Mouse (Mus musculus) intestine, embryonic 15.5 days (tissue): ENCODE data around the gene Gm19402. TPM values are rescaled to one million over a fixed set of nuclear protein-coding genes. Genes with fewer than 3 reads are reported as not detected.
"Not testable (repeated sequence)": the region's sequence is repeated elsewhere in the genome, so short reads cannot be mapped to it uniquely, and the experiment has no call there.

Source experiments
- ATAC-seq: fragments of 200-750 bp; cut with Nextera tagmentation; 2 replicates; pipeline ENCODE4 v1.8.0; 2017; ENCODE audit warnings: moderate TSS enrichment, moderate library complexity
- H3K27ac ChIP-seq: fragments of 300-500 bp; sonication (generic); 2 replicates; pipeline ENCODE4 v1.5.1; 2015; ENCODE audit warnings: mild to moderate bottlenecking, inconsistent platforms
- H3K27me3 ChIP-seq: fragments of 300-500 bp; sonication (generic); replicated peaks from 2 replicates; pipeline ENCODE4 v1.6.1; 2015; ENCODE audit warnings: inconsistent platforms
- H3K36me3 ChIP-seq: fragments of 300-500 bp; sonication (generic); 2 replicates; pipeline ENCODE4 v1.6.1; 2015; ENCODE audit warnings: inconsistent platforms
- H3K4me1 ChIP-seq: fragments of 300-500 bp; sonication (generic); replicated peaks from 2 replicates; pipeline ENCODE4 v1.6.1; 2015; ENCODE audit warnings: inconsistent platforms
- H3K4me2 ChIP-seq: fragments of 300-500 bp; sonication (generic); replicated peaks from 2 replicates; pipeline ENCODE4 v1.6.1; 2015; ENCODE audit warnings: mild to moderate bottlenecking, inconsistent platforms
- H3K4me3 ChIP-seq: fragments of 300-500 bp; sonication (generic); replicated peaks from 2 replicates; pipeline ENCODE4 v1.5.1; 2015; ENCODE audit warnings: inconsistent platforms
- H3K9ac ChIP-seq: fragments of 300-500 bp; sonication (generic); 2 replicates; pipeline ENCODE4 v1.6.1; 2015; ENCODE audit warnings: inconsistent platforms
- H3K9me3 ChIP-seq: fragments of 300-500 bp; sonication (generic); 2 replicates; pipeline ENCODE4 v1.6.1; 2016; ENCODE audit warnings: inconsistent platforms
- WGBS: fragments of 180-500 bp; shearing (Covaris S2); methylation state at CpG from one replicate; pipeline ENCODE4 v1.1.7; 2015; 5-methylcytosine and 5-hydroxymethylcytosine counted together
- polyA plus RNA-seq: library from polyadenylated mRNA; unstranded; fragments of >200 nt; fragmentation: Nextera tagmentation; extraction: Ambion mirVana; gene quantifications from 2 replicates; pipeline ENCODE4 v1.2.1, GENCODE M21; 2015

Gm19402 gene
- not detected in 2 replicates for polyA plus RNA-seq

DNA sequence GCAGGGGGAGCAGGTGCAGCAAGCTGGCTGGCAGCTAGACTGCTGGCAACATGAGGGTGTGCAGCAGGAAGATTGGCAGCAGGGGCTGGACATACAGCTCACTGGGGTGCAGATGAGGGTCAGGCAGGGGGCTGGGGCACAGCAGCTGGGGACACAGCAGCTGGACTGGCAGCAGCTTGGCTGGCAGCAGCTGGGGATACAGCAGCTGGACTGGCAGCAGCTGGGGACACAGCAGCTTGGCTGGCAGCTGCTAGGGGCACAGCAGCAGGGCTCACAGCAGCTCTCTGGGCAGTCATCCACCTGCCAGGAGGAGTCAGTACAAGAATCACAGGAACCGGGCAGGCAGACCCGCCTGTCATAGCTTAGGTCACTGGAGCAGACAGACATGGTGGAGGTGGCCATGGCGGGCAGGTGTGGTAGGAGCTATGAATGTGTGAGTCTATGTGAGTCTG lies at the start of gene Gm19402:
Gene Gm19402 (minus strand): TSS at position 402 of the 452 bp plus-strand sequence.
- not testable (repeated sequence) for H3K4me3 ChIP-seq, H3K9ac ChIP-seq, H3K9me3 ChIP-seq, H3K36me3 ChIP-seq, H3K4me2 ChIP-seq, H3K27ac ChIP-seq, ATAC-seq, H3K4me1 ChIP-seq
- peaks cover 19% of the 10 kb centered on the region for H3K27me3 ChIP-seq
- WGBS, result 80% methylated on average over 3 of the region's 3 CpGs

GRCm38 (mm10) chr10:77738929-77739328 lies 48.4 kb upstream of the Gm19402 start:
- no peak overlapping the region for H3K9ac ChIP-seq
- H3K4me1 ChIP-seq, result no peaks in the 10 kb centered on the region
- no peaks in the 10 kb centered on the region for H3K36me3 ChIP-seq
- no peak overlapping the region for H3K4me3 ChIP-seq
- 81% methylated on average over 4 of the region's 4 CpGs for WGBS
- H3K27me3 ChIP-seq, result no peaks in the 10 kb centered on the region
- H3K9me3 ChIP-seq, result peaks cover 6% of the 10 kb centered on the region; the same call in 1 of the 2 replicates
- ATAC-seq, result no peak
- no peak overlapping the region for H3K27ac ChIP-seq
- no peak overlapping the region for H3K4me2 ChIP-seq

DNA sequence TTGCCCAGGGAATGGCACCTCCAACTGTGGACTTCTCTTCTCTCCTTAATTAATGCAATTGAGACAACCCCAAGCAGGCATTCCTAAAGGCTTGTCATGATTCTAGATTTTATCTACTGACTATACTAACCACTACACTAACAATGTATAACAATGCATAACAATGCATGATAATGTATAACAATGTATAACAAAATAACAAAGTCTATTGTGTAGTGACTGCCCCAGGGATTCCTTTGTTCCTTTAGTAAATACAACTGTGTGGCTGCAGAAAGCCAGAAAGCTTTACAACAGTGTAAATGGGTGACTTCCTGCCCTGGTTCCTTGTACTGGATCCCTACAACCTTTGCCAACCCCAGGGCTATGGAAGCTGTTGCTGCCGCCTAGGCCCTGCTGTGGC lies 45.4 kb upstream of the Gm19402 start:
- H3K4me2 ChIP-seq, result no peak overlapping the region
- no peak overlapping the region for H3K27ac ChIP-seq
- WGBS, result 83% methylated on average over 1 of the region's 1 CpGs
- no peak for ATAC-seq
- H3K9me3 ChIP-seq, result peaks cover 6% of the 10 kb centered on the region; the same call in 1 of the 2 replicates
- H3K4me1 ChIP-seq, result no peaks in the 10 kb centered on the region
- H3K4me3 ChIP-seq, result no peak overlapping the region
- no peaks in the 10 kb centered on the region for H3K27me3 ChIP-seq
- H3K9ac ChIP-seq, result no peak overlapping the region
- no peaks in the 10 kb centered on the region for H3K36me3 ChIP-seq

DNA sequence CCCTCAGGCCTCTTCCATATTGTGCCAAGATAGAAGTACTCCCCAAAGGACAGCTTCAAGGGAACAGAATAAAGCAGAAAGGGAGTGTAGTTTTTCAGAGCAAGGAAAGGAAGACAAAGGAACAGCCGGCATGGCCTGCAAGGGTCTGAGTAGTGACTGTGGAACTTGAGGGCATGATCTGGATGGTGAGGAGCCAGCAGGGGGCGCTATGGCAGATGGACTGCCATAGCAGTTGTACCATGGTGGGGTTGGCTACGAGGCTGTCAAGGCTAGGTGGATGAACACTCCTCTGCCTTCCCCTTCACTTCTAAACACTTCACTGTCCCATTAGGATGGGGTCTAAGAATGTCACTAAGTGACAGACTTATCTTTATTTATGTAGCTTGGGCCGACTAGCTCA lies 38.7 kb upstream of the Gm19402 start:
- Histone ChIP-seq H3K4me1 (no peaks in the 10 kb centered on the region), H3K9me3 (no peaks in the 10 kb centered on the region), H3K4me3 (no peak overlapping the region), H3K27ac (no peak overlapping the region), H3K27me3 (no peaks in the 10 kb centered on the region), H3K9ac (no peak overlapping the region), H3K36me3 (no peaks in the 10 kb centered on the region), H3K4me2 (no peak overlapping the region)
- ATAC-seq, result no peak
- WGBS, result 54% methylated on average over 4 of the region's 4 CpGs

DNA sequence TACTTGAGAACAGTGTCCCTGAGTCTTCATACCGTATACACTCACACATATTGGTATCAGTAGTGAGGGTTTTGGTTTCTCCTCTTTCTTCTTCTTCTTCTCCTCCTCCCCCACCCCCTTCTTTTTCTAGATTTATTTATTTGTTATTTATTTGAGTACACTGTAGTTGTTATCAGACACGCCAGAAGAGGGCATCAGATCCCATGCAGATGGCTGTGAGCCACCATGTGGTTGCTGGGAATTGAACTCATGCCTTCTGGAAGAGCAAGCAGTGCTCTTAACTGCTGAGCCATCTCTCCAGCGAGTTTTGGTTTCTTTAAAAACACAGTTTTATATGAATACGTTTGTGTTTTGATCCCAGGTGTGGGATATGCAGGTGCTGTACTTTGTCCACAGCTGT lies 37.7 kb upstream of the Gm19402 start:
- WGBS, result 52% methylated on average over 4 of the region's 4 CpGs
- H3K4me1 ChIP-seq, result no peaks in the 10 kb centered on the region
- no peak overlapping the region for H3K9ac ChIP-seq
- no peak for ATAC-seq
- no peaks in the 10 kb centered on the region for H3K27me3 ChIP-seq
- H3K4me3 ChIP-seq, result no peak overlapping the region
- H3K27ac ChIP-seq, result no peak overlapping the region
- H3K36me3 ChIP-seq, result no peaks in the 10 kb centered on the region
- H3K4me2 ChIP-seq, result no peak overlapping the region
- H3K9me3 ChIP-seq, result no peaks in the 10 kb centered on the region

DNA sequence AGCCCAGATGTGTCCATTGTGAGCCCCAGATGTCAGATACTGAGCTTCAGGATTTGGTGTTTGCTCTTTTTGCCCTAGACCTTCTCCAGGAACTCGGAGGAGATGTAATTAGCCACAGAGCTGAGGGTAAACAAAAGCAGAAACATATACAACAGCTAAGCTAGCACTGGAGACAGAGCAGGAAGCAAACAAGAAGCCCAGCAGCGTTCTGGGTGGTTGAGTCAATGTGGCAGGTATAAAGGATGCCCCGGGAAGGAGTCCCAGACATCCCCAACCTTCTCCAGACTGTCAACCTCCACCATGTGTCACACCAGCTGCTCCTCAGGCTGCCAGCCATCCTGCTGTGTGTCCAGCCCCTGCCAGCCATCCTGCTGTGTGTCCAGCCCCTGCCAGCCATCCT lies 35.6 kb upstream of the Gm19402 start, which contains the start of gene Gm10100:
Gene Gm10100 (plus strand): TSS at position 301 of the 400 bp plus-strand sequence.
- Histone ChIP-seq H3K4me2 (no peak within 1 kb of the TSS), H3K27me3 (no peaks in the 10 kb centered on the region), H3K9ac (no peak within 1 kb of the TSS), H3K4me1 (no peaks in the 10 kb centered on the region), H3K36me3 (no peaks in the 10 kb centered on the region), H3K4me3 (no peak within 1 kb of the TSS), H3K27ac (no peak within 1 kb of the TSS), H3K9me3 (no peaks in the 10 kb centered on the region)
- 27% methylated on average over 3 of the region's 3 CpGs for WGBS
- no peak for ATAC-seq

DNA sequence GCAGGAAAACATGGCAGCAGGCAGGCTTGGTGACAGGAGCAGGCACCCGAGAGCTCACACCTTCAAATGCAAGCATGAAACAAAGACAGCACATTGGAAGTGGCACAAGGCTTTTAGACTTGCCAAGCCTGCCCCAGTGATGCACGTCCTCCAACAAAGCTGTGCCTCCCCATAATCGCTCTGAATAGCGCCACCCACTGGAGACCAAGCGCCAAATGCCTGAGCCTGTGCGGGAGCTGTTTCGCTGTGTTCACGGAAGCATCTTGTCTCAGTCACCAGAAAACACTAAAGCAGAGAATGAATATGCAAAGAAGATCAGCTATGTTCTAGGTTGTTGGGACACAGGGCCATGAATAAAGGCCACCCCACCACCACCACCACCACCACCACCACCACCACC lies 34.3 kb upstream of the Gm19402 start:
- no peak overlapping the region for H3K4me2 ChIP-seq
- H3K36me3 ChIP-seq, result no peaks in the 10 kb centered on the region
- H3K4me1 ChIP-seq, result no peaks in the 10 kb centered on the region
- no peaks in the 10 kb centered on the region for H3K27me3 ChIP-seq
- H3K9me3 ChIP-seq, result no peaks in the 10 kb centered on the region
- WGBS, result 71% methylated on average over 8 of the region's 8 CpGs
- H3K9ac ChIP-seq, result no peak overlapping the region
- ATAC-seq, result no peak
- H3K27ac ChIP-seq, result no peak overlapping the region
- no peak overlapping the region for H3K4me3 ChIP-seq

GRCm38 (mm10) chr10:77720299-77720698 lies 29.7 kb upstream of the Gm19402 start, which contains the start of gene Krtap12-1:
Krtap12-1 (plus strand) TSS chr10:77720599.
- H3K9me3 ChIP-seq, H3K9ac ChIP-seq, H3K4me1 ChIP-seq, H3K36me3 ChIP-seq, H3K4me2 ChIP-seq, H3K4me3 ChIP-seq, H3K27me3 ChIP-seq, ATAC-seq, H3K27ac ChIP-seq: not testable (repeated sequence)
- 88% methylated on average over 1 of the region's 1 CpGs for WGBS

- no peak for ATAC-seq
- Histone ChIP-seq H3K4me1 (no peaks in the 10 kb centered on the region), H3K9me3 (no peaks in the 10 kb centered on the region), H3K36me3 (no peaks in the 10 kb centered on the region), H3K4me2 (no peak within 1 kb of the TSS), H3K27me3 (no peaks in the 10 kb centered on the region), H3K27ac (no peak within 1 kb of the TSS), H3K9ac (no peak within 1 kb of the TSS), H3K4me3 (no peak within 1 kb of the TSS)
- WGBS, result 81% methylated on average over 1 of the region's 1 CpGs
These were observed 24.9 kb upstream of the Gm19402 start, which contains the start of gene Gm10142 for GRCm38 (mm10) chr10:77715507-77715906. Gm10142 (plus strand) TSS chr10:77715807.

DNA sequence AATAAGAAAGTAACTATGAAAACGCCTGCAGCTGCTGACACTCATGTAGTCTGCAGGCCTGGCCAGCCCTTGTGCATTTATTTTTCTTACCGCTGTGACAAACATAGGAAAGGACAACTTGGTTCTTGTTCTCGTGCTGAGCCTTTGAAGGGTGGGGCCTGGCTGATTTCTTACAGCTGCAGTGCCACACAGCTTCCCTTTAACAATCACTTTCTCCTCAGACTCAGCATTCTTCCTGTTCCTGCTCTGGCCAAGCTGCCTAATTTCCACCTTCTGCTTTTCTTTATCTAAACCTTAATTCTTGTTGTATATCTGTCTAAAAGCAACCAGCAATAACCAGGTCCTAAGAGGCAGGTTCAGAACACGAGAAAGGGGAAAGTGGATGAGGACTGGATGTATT lies 23.2 kb upstream of the Gm19402 start:
- Histone ChIP-seq H3K4me1 (no peaks in the 10 kb centered on the region), H3K27ac (no peak overlapping the region), H3K36me3 (no peaks in the 10 kb centered on the region), H3K4me2 (no peak overlapping the region), H3K9me3 (no peaks in the 10 kb centered on the region), H3K27me3 (no peaks in the 10 kb centered on the region), H3K4me3 (no peak overlapping the region), H3K9ac (no peak overlapping the region)
- ATAC-seq, result no peak
- 62% methylated on average over 4 of the region's 4 CpGs for WGBS

DNA sequence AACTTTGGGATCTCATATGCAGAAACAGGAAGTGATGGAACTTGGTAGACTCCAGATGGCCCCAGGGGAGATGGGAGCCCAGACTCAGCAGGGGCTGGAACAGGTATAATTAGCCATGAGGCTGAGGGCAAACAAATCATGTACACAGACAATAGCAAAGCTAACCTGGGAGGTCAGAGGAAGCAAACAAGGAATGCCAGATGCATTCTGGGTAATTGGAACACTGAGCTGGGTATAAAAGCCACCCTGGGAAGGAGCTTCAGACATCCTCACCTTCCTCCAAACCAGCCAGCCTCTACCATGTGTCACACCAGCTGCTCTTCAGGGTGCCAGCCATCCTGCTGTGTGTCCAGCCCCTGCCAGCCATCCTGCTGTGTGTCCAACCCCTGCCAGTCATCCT lies 20.6 kb upstream of the Gm19402 start, which contains the start of gene Gm10024:
Gene Gm10024 (plus strand): TSS at position 301 of the 400 bp plus-strand sequence.
- not testable (repeated sequence) for H3K27me3 ChIP-seq, H3K9ac ChIP-seq, ATAC-seq

GRCm38 (mm10) chr10:77709831-77710230 lies 19.3 kb upstream of the Gm19402 start:
- Histone ChIP-seq H3K27ac (no peak overlapping the region), H3K36me3 (no peaks in the 10 kb centered on the region), H3K4me3 (no peak overlapping the region), H3K9me3 (no peaks in the 10 kb centered on the region), H3K4me1 (no peaks in the 10 kb centered on the region), H3K27me3 (no peaks in the 10 kb centered on the region), H3K9ac (no peak overlapping the region), H3K4me2 (no peak overlapping the region)
- 78% methylated on average over 3 of the region's 3 CpGs for WGBS
- no peak for ATAC-seq

More for the DNA sequence above, 20.6 kb upstream of the Gm19402 start, which contains the start of gene Gm10024:
- H3K4me3 ChIP-seq, H3K4me1 ChIP-seq, H3K36me3 ChIP-seq, H3K9me3 ChIP-seq, H3K4me2 ChIP-seq, H3K27ac ChIP-seq: not testable (repeated sequence)

DNA sequence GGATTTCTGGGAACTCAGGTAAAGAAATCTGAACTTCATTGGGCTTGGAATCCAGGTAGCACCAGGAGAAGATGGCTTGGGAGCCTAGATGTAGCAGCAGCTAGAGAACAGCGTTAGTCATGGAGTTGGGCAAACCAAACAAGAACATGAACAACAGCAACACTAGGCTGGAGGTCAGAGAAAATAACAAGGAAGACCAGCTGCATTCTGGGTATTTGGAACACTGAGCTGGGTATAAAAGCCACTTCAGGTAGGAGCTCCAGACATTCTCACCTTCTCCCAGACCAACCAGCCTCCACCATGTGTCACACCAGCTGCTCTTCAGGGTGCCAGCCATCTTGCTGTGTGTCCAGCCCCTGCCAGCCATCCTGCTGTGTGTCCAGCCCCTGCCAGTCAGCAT lies 15.8 kb upstream of the Gm19402 start, which contains the start of gene Gm10272:
Gene Gm10272 (plus strand): TSS at position 301 of the 400 bp plus-strand sequence.
- no peaks in the 10 kb centered on the region for H3K27me3 ChIP-seq
- H3K4me3 ChIP-seq, result no peak within 1 kb of the TSS
- 97% methylated on average over 1 of the region's 1 CpGs for WGBS
- H3K9me3 ChIP-seq, result peaks cover 2% of the 10 kb centered on the region; the same call in 1 of the 2 replicates
- no peaks in the 10 kb centered on the region for H3K4me1 ChIP-seq
- H3K36me3 ChIP-seq, result no peaks in the 10 kb centered on the region
- H3K9ac ChIP-seq, result no peak within 1 kb of the TSS
- no peak for ATAC-seq
- H3K27ac ChIP-seq, result no peak within 1 kb of the TSS
- H3K4me2 ChIP-seq, result no peak within 1 kb of the TSS
